In the genomic region with DNA sequence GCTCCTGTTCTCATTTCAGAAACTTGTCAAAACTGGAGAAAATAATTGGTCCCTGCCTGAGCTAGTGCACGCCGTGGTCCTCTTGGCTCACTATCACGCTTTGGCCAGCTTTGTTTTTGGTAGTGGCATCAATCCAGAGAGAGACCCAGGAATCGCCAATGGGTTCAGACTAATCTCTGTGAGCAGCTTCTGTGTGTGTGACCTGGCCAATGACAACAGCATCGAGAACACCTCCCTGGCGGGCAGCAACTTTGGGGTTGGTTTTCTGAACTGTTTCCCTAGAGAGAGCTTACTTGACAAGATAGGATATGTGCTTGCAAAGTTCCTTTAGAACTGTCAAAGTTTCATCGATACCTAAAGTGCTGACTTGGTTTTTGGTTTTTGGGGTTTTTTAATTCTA, we compare ENCODE assay signal across 24 mouse cellular contexts. TPM values are rescaled to one million over a fixed set of nuclear protein-coding genes. Genes with fewer than 3 reads are reported as not detected.
DNase-seq lines count a peak whose midpoint lies in the region; ATAC-seq lines count a peak whose summit lies in the region.
"Had no signal": no experiment of that assay in that cellular context is flagged by ENCODE, and none has a peak within 500 bp of the region (broad histone marks: within the 10 kb centered on the region; RNA-seq: fewer than 3 reads in every experiment).

No protein-coding gene starts in this region.

- H3K9me3 ChIP-seq in heart, embryonic 10.5 days, result no peaks in the 10 kb centered on the region
- no peaks in the 10 kb centered on the region for H3K9me3 ChIP-seq in midbrain, embryonic 14.5 days (ENCODE audit: control insufficient read depth, low read length)
- H3K9me3 ChIP-seq: embryonic facial prominence, embryonic 13.5 days; embryonic facial prominence, embryonic 15.5 days; forebrain, embryonic 13.5 days; forebrain, embryonic 15.5 days; G1E had no signal

- H3K36me3 ChIP-seq in heart, embryonic 10.5 days, result peaks cover 35% of the 10 kb centered on the region
- peaks cover 44% of the 10 kb centered on the region for H3K36me3 ChIP-seq in midbrain, embryonic 14.5 days (ENCODE audit: control insufficient read depth, insufficient read depth, low read length)
- H3K36me3 ChIP-seq: G1E had no signal

- peak; percentile 22 to 25 for DNase-seq in cerebellum, postnatal 10 days
- no peak for DNase-seq in cerebellum, adult 18-20 months
- peak; percentile 64 for DNase-seq in heart, embryonic 10.5 days (ENCODE audit: low spot score)
- DNase-seq in heart, adult 9 months (ENCODE audit: low spot score in 2 of 2), result no peak
- peak; percentile 45 for DNase-seq in gonadal fat pad, adult 2 months (ENCODE audit: low read depth)
- DNase-seq in midbrain, embryonic 14.5 days, result no peak
- DNase-seq: adrenal gland, adult 2 months; adrenal gland, postnatal 10 days; adrenal gland, postnatal 25 days; B cell, adult 2 months; cerebellum, adult 11 months; cerebellum, adult 2 months; cerebellum, adult 9-10 months; cerebellum, postnatal 36 days; embryo, embryonic 11 days; forebrain, postnatal 0 days had no signal

- WGBS in heart, embryonic 10.5 days, result 84% methylated on average over 7 of the region's 7 CpGs
- 92% methylated on average over 7 of the region's 7 CpGs for WGBS in midbrain, embryonic 14.5 days

- H3K27ac ChIP-seq in heart, embryonic 10.5 days, result no peak overlapping the region
- no peak overlapping the region for H3K27ac ChIP-seq in midbrain, embryonic 14.5 days (replicated peaks; ENCODE audit: low read depth, low read length)
- H3K27ac ChIP-seq: embryonic facial prominence, embryonic 13.5 days; embryonic facial prominence, embryonic 15.5 days; forebrain, embryonic 13.5 days; forebrain, embryonic 15.5 days had no signal

- ATAC-seq in midbrain, embryonic 14.5 days (ENCODE audit: low FRiP score, low TSS enrichment), result no peak
- ATAC-seq: CD4-positive, CD25-positive, alpha-beta regulatory T cell, adult 4 months; forebrain, embryonic 13.5 days; forebrain, embryonic 15.5 days; forebrain, postnatal 0 days had no signal

- no peak overlapping the region for H3K4me3 ChIP-seq in heart, embryonic 10.5 days
- no peak overlapping the region for H3K4me3 ChIP-seq in midbrain, embryonic 14.5 days (replicated peaks; ENCODE audit: low read depth, low read length)
- H3K4me3 ChIP-seq: embryonic facial prominence, embryonic 13.5 days; embryonic facial prominence, embryonic 15.5 days; erythroblast, embryonic 14.5 days; forebrain, embryonic 13.5 days; forebrain, embryonic 15.5 days had no signal

- H3K27me3 ChIP-seq in heart, embryonic 10.5 days (ENCODE audit: insufficient read depth, poor library complexity, severe bottlenecking), result no peaks in the 10 kb centered on the region
- no peaks in the 10 kb centered on the region for H3K27me3 ChIP-seq in midbrain, embryonic 14.5 days (ENCODE audit: control insufficient read depth, insufficient read depth, low read length)
- H3K27me3 ChIP-seq: CH12.LX; embryonic facial prominence, embryonic 13.5 days; embryonic facial prominence, embryonic 15.5 days; forebrain, embryonic 13.5 days; forebrain, embryonic 15.5 days had no signal

- H3K4me1 ChIP-seq in heart, embryonic 10.5 days, result no peaks in the 10 kb centered on the region
- no peaks in the 10 kb centered on the region for H3K4me1 ChIP-seq in midbrain, embryonic 14.5 days (ENCODE audit: control insufficient read depth, insufficient read depth, low read length)
- H3K4me1 ChIP-seq: embryonic facial prominence, embryonic 13.5 days; embryonic facial prominence, embryonic 15.5 days; forebrain, embryonic 13.5 days; forebrain, embryonic 15.5 days had no signal

- H3K9ac ChIP-seq in midbrain, embryonic 14.5 days (replicated peaks; ENCODE audit: low read length), result no peak overlapping the region
- H3K9ac ChIP-seq: embryonic facial prominence, embryonic 13.5 days; embryonic facial prominence, embryonic 15.5 days; forebrain, embryonic 13.5 days; forebrain, embryonic 15.5 days; forebrain, postnatal 0 days had no signal

- no peak overlapping the region for H3K4me2 ChIP-seq in midbrain, embryonic 14.5 days (ENCODE audit: low read length)
- H3K4me2 ChIP-seq: embryonic facial prominence, embryonic 13.5 days; embryonic facial prominence, embryonic 15.5 days; forebrain, embryonic 13.5 days; forebrain, embryonic 15.5 days had no signal

RNA-seq across cellular contexts. Expression of a gene that starts 39.6 kb away (rescaled TPM):
- 12.3 and 13.6 TPM in 2 replicates for polyA plus RNA-seq in heart, embryonic 10.5 days (2016; fragmentation: Nextera tagmentation; extraction: Ambion mirVana)
- polyA plus RNA-seq in gonadal fat pad, adult 2 months (2012; rRNA removed), result 7.4 and 12.3 TPM in 2 replicates
- polyA plus RNA-seq in midbrain, embryonic 14.5 days (2014; fragmentation: Nextera tagmentation; extraction: Ambion mirVana), result 28.5 and 47.8 TPM in 2 replicates

Comparison
In these comparisons a context has a peak if more than half of its experiments do, and no peak if none do; other contexts are left out.
1. DNase-seq: peak in cerebellum, postnatal 10 days (2 of 2), heart, embryonic 10.5 days (single experiment) and gonadal fat pad, adult 2 months (single experiment); none in cerebellum, adult 18-20 months (0 of 2), heart, adult 9 months (0 of 2) and midbrain, embryonic 14.5 days (single experiment).